Comparison of ENCODE assay signal across 13 mouse cellular contexts in genomic region chr11:117846640-117847039, GRCm38 (mm10). TPM values are rescaled to one million over a fixed set of nuclear protein-coding genes. Genes with fewer than 3 reads are reported as not detected.
DNase-seq lines count a peak whose midpoint lies in the region; ATAC-seq and TF ChIP-seq lines count a peak whose summit lies in the region.
"Had no signal": no experiment of that assay in that cellular context is flagged by ENCODE, and none has a peak within 500 bp of the region (broad histone marks: within the 10 kb centered on the region; RNA-seq: fewer than 3 reads in every experiment).

No protein-coding gene starts in this region.

- H3K9me3 ChIP-seq in lung, embryonic 14.5 days (ENCODE audit: low read depth, low read length): no peaks in the 10 kb centered on the region
- no peaks in the 10 kb centered on the region for H3K9me3 ChIP-seq in kidney, embryonic 15.5 days (replicated peaks)
- H3K9me3 ChIP-seq in limb, embryonic 10.5 days (replicated peaks): no peaks in the 10 kb centered on the region
- H3K9me3 ChIP-seq: hindbrain, embryonic 13.5 days had no signal

- no peaks in the 10 kb centered on the region for H3K27me3 ChIP-seq in lung, embryonic 14.5 days (ENCODE audit: insufficient read depth, low read length)
- no peaks in the 10 kb centered on the region for H3K27me3 ChIP-seq in kidney, embryonic 15.5 days
- H3K27me3 ChIP-seq in small intestine, adult 2 months (ENCODE audit: control insufficient read depth, insufficient read depth, low read length): no peaks in the 10 kb centered on the region
- H3K27me3 ChIP-seq in limb, embryonic 10.5 days (ENCODE audit: low read depth, poor library complexity, severe bottlenecking): no peaks in the 10 kb centered on the region
- H3K27me3 ChIP-seq: hindbrain, embryonic 13.5 days had no signal

- H3K27ac ChIP-seq in lung, embryonic 14.5 days (ENCODE audit: low read depth): no peak overlapping the region
- H3K27ac ChIP-seq in kidney, embryonic 15.5 days: 0 out of 2 replicates have a peak overlapping the region, but pooled peaks have one; percentile 99
- H3K27ac ChIP-seq in small intestine, adult 2 months (ENCODE audit: insufficient read depth, low read depth, low read length): peak overlapping the region; percentile 60
- H3K27ac ChIP-seq in limb, embryonic 10.5 days: no peak overlapping the region
- H3K27ac ChIP-seq: hindbrain, embryonic 13.5 days had no signal

- no peak for TF ChIP-seq POLR2A in lung, adult 2 months (IDR thresholded peaks at IDR 0.05; ENCODE audit: borderline replicate concordance, extremely low read depth, low read depth, low read length)
- TF ChIP-seq POLR2A in small intestine, adult 2 months (IDR thresholded peaks at IDR 0.05; ENCODE audit: low read depth, low read length): no peak

- no peak overlapping the region for H3K4me3 ChIP-seq in lung, embryonic 14.5 days (ENCODE audit: low read depth, low read length)
- no peak overlapping the region for H3K4me3 ChIP-seq in lung, adult 2 months (replicated peaks; ENCODE audit: extremely low read depth, low read depth, low read length)
- no peak overlapping the region for H3K4me3 ChIP-seq in kidney, embryonic 15.5 days (replicated peaks)
- no peak overlapping the region for H3K4me3 ChIP-seq in small intestine, adult 2 months (ENCODE audit: low read depth, low read length)
- H3K4me3 ChIP-seq in limb, embryonic 10.5 days: no peak overlapping the region
- H3K4me3 ChIP-seq: hindbrain, embryonic 13.5 days had no signal

- no peak for ATAC-seq in lung, embryonic 14.5 days (ENCODE audit: insufficient read depth)
- no peak for ATAC-seq in kidney, embryonic 15.5 days (replicated peaks; ENCODE audit: low FRiP score)

- no peak overlapping the region for H3K9ac ChIP-seq in lung, embryonic 14.5 days
- no peak overlapping the region for H3K9ac ChIP-seq in kidney, embryonic 15.5 days
- H3K9ac ChIP-seq: hindbrain, embryonic 13.5 days had no signal

- DNase-seq in lung, embryonic 14.5 days: peak; percentile 62
- no peak for DNase-seq in lung, adult 2 months
- peak; percentile 49 for DNase-seq in R1 (ENCODE audit: low read depth, low spot score)
- no peak for DNase-seq in adrenal gland, postnatal 36 days
- DNase-seq in retina, postnatal 1 day: no peak
- DNase-seq in limb, embryonic 10.5 days (ENCODE audit: low spot score): no peak
- DNase-seq: cerebellum, adult 18-20 months; left cerebral cortex, postnatal 4 days; thymus, adult 2 months had no signal

- H3K4me1 ChIP-seq in lung, embryonic 14.5 days (ENCODE audit: insufficient read depth): peaks cover 22% of the 10 kb centered on the region
- peaks cover 6% of the 10 kb centered on the region for H3K4me1 ChIP-seq in lung, adult 2 months (ENCODE audit: control insufficient read depth, insufficient read depth, low read length)
- peaks cover 48% of the 10 kb centered on the region for H3K4me1 ChIP-seq in kidney, embryonic 15.5 days
- H3K4me1 ChIP-seq in small intestine, adult 2 months (ENCODE audit: control insufficient read depth, insufficient read depth, insufficient read length, low read length): peaks cover 13% of the 10 kb centered on the region
- H3K4me1 ChIP-seq in limb, embryonic 10.5 days: peaks cover 27% of the 10 kb centered on the region

- peaks cover 5% of the 10 kb centered on the region for H3K36me3 ChIP-seq in lung, embryonic 14.5 days (ENCODE audit: insufficient read depth)
- H3K36me3 ChIP-seq in kidney, embryonic 15.5 days: peaks cover 7% of the 10 kb centered on the region; the same call in 1 of the 2 replicates
- H3K36me3 ChIP-seq in small intestine, adult 2 months (ENCODE audit: control insufficient read depth, insufficient read depth, low read length): no peaks in the 10 kb centered on the region
- peaks cover 14% of the 10 kb centered on the region for H3K36me3 ChIP-seq in limb, embryonic 10.5 days
- H3K36me3 ChIP-seq: hindbrain, embryonic 13.5 days had no signal

- TF ChIP-seq CTCF in lung, embryonic 14.5 days (IDR thresholded peaks at IDR 0.05; ENCODE audit: low read depth): peak; percentile 46
- no peak for TF ChIP-seq CTCF in lung, adult 2 months (IDR thresholded peaks at IDR 0.05; ENCODE audit: insufficient read depth, low read length)
- TF ChIP-seq CTCF in small intestine, adult 2 months (IDR thresholded peaks at IDR 0.05; ENCODE audit: extremely low read depth, insufficient read length, insufficient replicate concordance, low read depth, low read length): no peak

- WGBS in lung, embryonic 14.5 days: 47% methylated on average over 5 of the region's 5 CpGs
- WGBS in lung, adult 2 months: 42% methylated on average over 5 of the region's 5 CpGs
- WGBS in kidney, embryonic 15.5 days: 43% methylated on average over 5 of the region's 5 CpGs
- 16% methylated on average over 5 of the region's 5 CpGs for WGBS in small intestine, adult 2 months
- WGBS in limb, embryonic 10.5 days: 67% methylated on average over 5 of the region's 5 CpGs

- no peak overlapping the region for H3K4me2 ChIP-seq in lung, embryonic 14.5 days
- H3K4me2 ChIP-seq in kidney, embryonic 15.5 days: no peak overlapping the region
- H3K4me2 ChIP-seq: hindbrain, embryonic 13.5 days had no signal

RNA-seq across cellular contexts. Expression of gene Birc5, which starts 2.4 kb away (rescaled TPM):
- polyA plus RNA-seq in lung, embryonic 14.5 days (2014; fragmentation: Nextera tagmentation; extraction: Ambion mirVana): 395 and 399 TPM in 2 replicates
- 1.4 and 2.5 TPM in 2 replicates for polyA plus RNA-seq in lung, adult 2 months (2012; rRNA removed)
- 310 and 329 TPM in 2 replicates for polyA plus RNA-seq in kidney, embryonic 15.5 days (2015; fragmentation: Nextera tagmentation; extraction: Ambion mirVana)
- polyA plus RNA-seq in small intestine, adult 2 months (2012; rRNA removed): 4.3 and 9.5 TPM in 2 replicates
- 1 to 10 TPM; 5.0 to 5.4 TPM for total RNA-seq in adrenal gland, postnatal 36 days (2021)
- polyA plus RNA-seq in limb, embryonic 10.5 days (2016; fragmentation: Nextera tagmentation; extraction: Ambion mirVana): 395 and 434 TPM in 2 replicates

RNA-seq across cellular contexts. Expression of gene Tmem235, which starts 13.9 kb away (rescaled TPM):
- not detected in 2 replicates for polyA plus RNA-seq in lung, embryonic 14.5 days (2014; fragmentation: Nextera tagmentation; extraction: Ambion mirVana)
- not detected in 2 replicates for polyA plus RNA-seq in lung, adult 2 months (2012; rRNA removed)
- not detected in 2 replicates for polyA plus RNA-seq in kidney, embryonic 15.5 days (2015; fragmentation: Nextera tagmentation; extraction: Ambion mirVana)
- polyA plus RNA-seq in small intestine, adult 2 months (2012; rRNA removed): 0.11 TPM in 1 of 2 replicates, not detected in the other
- not detected for total RNA-seq in adrenal gland, postnatal 36 days (2021)
- polyA plus RNA-seq in limb, embryonic 10.5 days (2016; fragmentation: Nextera tagmentation; extraction: Ambion mirVana): not detected in 2 replicates
- total RNA-seq: left cerebral cortex, postnatal 4 days had no signal
- polyA plus RNA-seq: gonadal fat pad, adult 2 months; hindbrain, embryonic 13.5 days had no signal

RNA-seq across cellular contexts. Expression of gene Tk1, which starts 20.7 kb away (rescaled TPM):
- 144 and 158 TPM in 2 replicates for polyA plus RNA-seq in lung, embryonic 14.5 days (2014; fragmentation: Nextera tagmentation; extraction: Ambion mirVana)
- 7.3 and 11.5 TPM in 2 replicates for polyA plus RNA-seq in lung, adult 2 months (2012; rRNA removed)
- 127 and 128 TPM in 2 replicates for polyA plus RNA-seq in kidney, embryonic 15.5 days (2015; fragmentation: Nextera tagmentation; extraction: Ambion mirVana)
- polyA plus RNA-seq in small intestine, adult 2 months (2012; rRNA removed): 22.8 and 52.2 TPM in 2 replicates
- 1 to 10 TPM; 7.9 to 8.8 TPM for total RNA-seq in adrenal gland, postnatal 36 days (2021)
- polyA plus RNA-seq in limb, embryonic 10.5 days (2016; fragmentation: Nextera tagmentation; extraction: Ambion mirVana): 170 and 183 TPM in 2 replicates

RNA-seq across cellular contexts. Expression of gene Afmid, which starts 20.9 kb away (rescaled TPM):
- polyA plus RNA-seq in lung, embryonic 14.5 days (2014; fragmentation: Nextera tagmentation; extraction: Ambion mirVana): 4.6 TPM in 2 replicates
- 4.3 and 6.0 TPM in 2 replicates for polyA plus RNA-seq in lung, adult 2 months (2012; rRNA removed)
- polyA plus RNA-seq in kidney, embryonic 15.5 days (2015; fragmentation: Nextera tagmentation; extraction: Ambion mirVana): 3.9 and 6.7 TPM in 2 replicates
- polyA plus RNA-seq in small intestine, adult 2 months (2012; rRNA removed): 4.3 and 11.1 TPM in 2 replicates
- total RNA-seq in adrenal gland, postnatal 36 days (2021): 1 to 10 TPM; 6.5 to 8.6 TPM
- polyA plus RNA-seq in limb, embryonic 10.5 days (2016; fragmentation: Nextera tagmentation; extraction: Ambion mirVana): 2.4 and 3.3 TPM in 2 replicates

RNA-seq across cellular contexts. Expression of gene Tha1, which starts 26.6 kb away (rescaled TPM):
- 3.4 and 3.7 TPM in 2 replicates for polyA plus RNA-seq in lung, embryonic 14.5 days (2014; fragmentation: Nextera tagmentation; extraction: Ambion mirVana)
- 11.7 and 15.5 TPM in 2 replicates for polyA plus RNA-seq in lung, adult 2 months (2012; rRNA removed)
- polyA plus RNA-seq in kidney, embryonic 15.5 days (2015; fragmentation: Nextera tagmentation; extraction: Ambion mirVana): 5.3 TPM in 2 replicates
- polyA plus RNA-seq in small intestine, adult 2 months (2012; rRNA removed): 25.8 and 27.7 TPM in 2 replicates
- 10 to 100 TPM; 10.3 to 13.3 TPM for total RNA-seq in adrenal gland, postnatal 36 days (2021)
- 2.4 and 3.3 TPM in 2 replicates for polyA plus RNA-seq in limb, embryonic 10.5 days (2016; fragmentation: Nextera tagmentation; extraction: Ambion mirVana)

Comparison
In these comparisons a context has a peak if more than half of its experiments do, and no peak if none do; other contexts are left out.
1. DNase-seq: peak in lung, embryonic 14.5 days (single experiment) and R1 (single experiment); none in lung, adult 2 months (single experiment), adrenal gland, postnatal 36 days (0 of 2), retina, postnatal 1 day (single experiment) and limb, embryonic 10.5 days (single experiment).
2. RNA of gene Birc5, which starts 2.4 kb away (polyA plus RNA-seq): 395 to 399 TPM in lung, embryonic 14.5 days, 395 to 434 TPM in limb, embryonic 10.5 days and 310 to 329 TPM in kidney, embryonic 15.5 days; 4.3 to 9.5 TPM in small intestine, adult 2 months and 1.4 to 2.5 TPM in lung, adult 2 months; every median in the first group is over 10 times any median in the second.
3. H3K27ac ChIP-seq: peak in kidney, embryonic 15.5 days (single experiment) and small intestine, adult 2 months (single experiment); none in lung, embryonic 14.5 days (single experiment) and limb, embryonic 10.5 days (single experiment).